Mouse (Mus musculus): ENCODE data around the gene Fstl4. TPM values are rescaled to one million over a fixed set of nuclear protein-coding genes. Genes with fewer than 3 reads are reported as not detected.

Fstl4 gene
- polyA plus RNA-seq, 1 experiment from 2014 or later: 1.7 TPM

DNA sequence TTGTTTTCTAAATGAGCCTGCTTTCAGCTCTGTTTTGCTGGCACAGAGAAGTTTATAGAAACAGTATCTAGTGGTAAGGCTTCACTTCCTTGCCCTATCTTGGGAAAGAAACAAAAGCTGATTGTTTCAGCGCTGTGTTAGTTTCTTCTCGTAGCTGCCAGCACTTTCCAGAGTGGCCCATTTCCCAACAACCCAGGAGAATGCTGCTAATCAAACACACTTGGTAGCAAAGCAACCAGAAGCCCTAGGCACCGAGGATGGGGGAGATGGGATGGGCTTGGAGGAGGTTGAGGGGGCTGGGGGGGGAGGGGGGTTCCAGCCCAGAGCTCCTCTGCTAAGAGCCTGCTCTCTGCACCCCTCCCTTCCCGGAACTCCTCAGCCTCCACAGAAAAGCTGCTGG, 233.0 kb downstream of the Fstl4 start:
- Histone ChIP-seq H3K4me2 (replicated peaks; ENCODE audit: low read depth, low read length) (no peak overlapping the region), H3K36me3 (ENCODE audit: control insufficient read depth, insufficient read depth, low read length) (no peaks in the 10 kb centered on the region), H3K4me3 (ENCODE audit: low read depth, low read length) (no peak overlapping the region), H3K9ac (replicated peaks; ENCODE audit: low read depth, low read length) (no peak overlapping the region), H3K27me3 (ENCODE audit: control insufficient read depth, insufficient read depth, low read length) (no peaks in the 10 kb centered on the region), H3K27ac (ENCODE audit: low read length) (no peak overlapping the region), H3K9me3 (ENCODE audit: control insufficient read depth, low read depth, low read length) (no peaks in the 10 kb centered on the region), H3K4me1 (ENCODE audit: control insufficient read depth, insufficient read depth, low read length) (no peaks in the 10 kb centered on the region)
- WGBS: 43% methylated on average over 4 of the region's 4 CpGs
- ATAC-seq (ENCODE audit: insufficient number of reproducible peaks, insufficient read depth, low FRiP score, low read depth): no peak

DNA sequence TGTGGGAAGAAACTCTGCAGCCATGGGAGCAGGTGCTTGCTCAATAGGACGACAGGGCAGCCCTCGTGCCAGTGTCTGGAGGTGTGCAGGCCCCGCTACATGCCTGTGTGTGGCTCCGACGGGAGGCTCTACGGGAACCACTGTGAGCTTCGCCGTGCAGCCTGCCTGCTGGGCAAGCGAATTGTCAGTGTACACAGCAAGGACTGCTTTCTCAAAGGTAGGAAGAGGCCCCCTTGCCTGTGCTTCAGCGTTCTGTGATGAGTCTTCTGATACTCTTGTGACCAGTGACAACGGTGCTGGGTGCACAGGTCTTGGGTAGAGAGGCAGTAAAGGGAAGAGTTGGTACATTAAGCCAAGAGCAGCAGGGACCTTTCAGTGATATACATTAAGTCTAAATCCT, 235.8 kb downstream of the Fstl4 start:
- Histone ChIP-seq H3K9ac (replicated peaks; ENCODE audit: low read depth, low read length) (no peak overlapping the region), H3K4me2 (replicated peaks; ENCODE audit: low read depth, low read length) (no peak overlapping the region), H3K27me3 (ENCODE audit: control insufficient read depth, insufficient read depth, low read length) (no peaks in the 10 kb centered on the region), H3K4me3 (ENCODE audit: low read depth, low read length) (no peak overlapping the region), H3K9me3 (ENCODE audit: control insufficient read depth, low read depth, low read length) (no peaks in the 10 kb centered on the region), H3K27ac (ENCODE audit: low read length) (no peak overlapping the region), H3K4me1 (ENCODE audit: control insufficient read depth, insufficient read depth, low read length) (no peaks in the 10 kb centered on the region), H3K36me3 (ENCODE audit: control insufficient read depth, insufficient read depth, low read length) (no peaks in the 10 kb centered on the region)
- 83% methylated on average over 11 of the region's 11 CpGs for WGBS
- ATAC-seq (ENCODE audit: insufficient number of reproducible peaks, insufficient read depth, low FRiP score, low read depth): no peak

DNA sequence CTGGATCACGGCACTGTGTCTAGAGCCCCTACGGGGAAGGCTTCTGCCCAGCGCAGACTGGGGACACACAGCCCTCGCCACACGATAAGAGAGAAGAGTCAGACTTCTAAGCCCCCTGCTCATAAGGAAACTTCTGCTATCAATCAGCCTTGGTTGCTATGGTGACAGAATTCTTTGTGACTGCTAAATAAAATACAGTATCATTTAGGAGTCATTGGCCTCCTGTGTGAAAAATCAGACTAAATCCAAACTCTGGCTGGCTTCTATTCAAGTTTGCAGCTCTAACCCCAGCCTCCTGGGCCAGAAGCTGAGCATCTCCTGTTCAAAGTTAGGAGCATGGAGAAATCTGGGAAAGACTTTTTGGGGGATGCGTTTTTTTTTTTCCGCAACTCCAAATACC, 238.9 kb downstream of the Fstl4 start:
- Histone ChIP-seq H3K4me2 (replicated peaks; ENCODE audit: low read depth, low read length) (no peak overlapping the region), H3K4me3 (ENCODE audit: low read depth, low read length) (no peak overlapping the region), H3K27me3 (ENCODE audit: control insufficient read depth, insufficient read depth, low read length) (no peaks in the 10 kb centered on the region), H3K36me3 (ENCODE audit: control insufficient read depth, insufficient read depth, low read length) (no peaks in the 10 kb centered on the region), H3K4me1 (ENCODE audit: control insufficient read depth, insufficient read depth, low read length) (no peaks in the 10 kb centered on the region), H3K27ac (ENCODE audit: low read length) (no peak overlapping the region), H3K9me3 (ENCODE audit: control insufficient read depth, low read depth, low read length) (no peaks in the 10 kb centered on the region), H3K9ac (replicated peaks; ENCODE audit: low read depth, low read length) (no peak overlapping the region)
- WGBS: 77% methylated on average over 7 of the region's 7 CpGs
- no peak for ATAC-seq (ENCODE audit: insufficient number of reproducible peaks, insufficient read depth, low FRiP score, low read depth)

DNA sequence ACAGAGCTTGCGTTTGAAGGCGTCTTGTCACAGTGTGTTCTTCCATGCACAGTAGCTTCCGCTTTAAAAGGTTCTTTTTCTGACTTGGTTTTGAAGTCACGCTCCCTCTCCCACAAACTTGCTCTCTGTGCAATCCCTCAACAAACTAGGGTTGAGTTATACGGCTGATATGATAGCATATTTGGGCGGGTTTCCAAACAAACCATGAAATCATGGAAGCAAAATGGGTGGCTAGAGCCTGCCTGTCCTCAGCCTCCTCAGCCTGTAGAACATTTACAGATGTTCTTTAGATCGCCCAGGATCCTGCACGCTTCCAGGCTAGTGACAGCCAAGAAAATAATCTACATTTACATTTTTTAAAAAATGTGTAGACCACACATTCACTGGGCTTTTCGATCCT, 239.4 kb downstream of the Fstl4 start:
- no peak for ATAC-seq (ENCODE audit: insufficient number of reproducible peaks, insufficient read depth, low FRiP score, low read depth)
- no peak overlapping the region for H3K4me2 ChIP-seq (replicated peaks; ENCODE audit: low read depth, low read length)
- no peaks in the 10 kb centered on the region for H3K36me3 ChIP-seq (ENCODE audit: control insufficient read depth, insufficient read depth, low read length)
- no peak overlapping the region for H3K27ac ChIP-seq (ENCODE audit: low read length)
- no peak overlapping the region for H3K4me3 ChIP-seq (ENCODE audit: low read depth, low read length)
- no peaks in the 10 kb centered on the region for H3K27me3 ChIP-seq (ENCODE audit: control insufficient read depth, insufficient read depth, low read length)
- no peak overlapping the region for H3K9ac ChIP-seq (replicated peaks; ENCODE audit: low read depth, low read length)
- no peaks in the 10 kb centered on the region for H3K9me3 ChIP-seq (ENCODE audit: control insufficient read depth, low read depth, low read length)
- WGBS: 63% methylated on average over 9 of the region's 9 CpGs
- H3K4me1 ChIP-seq (ENCODE audit: control insufficient read depth, insufficient read depth, low read length): no peaks in the 10 kb centered on the region

DNA sequence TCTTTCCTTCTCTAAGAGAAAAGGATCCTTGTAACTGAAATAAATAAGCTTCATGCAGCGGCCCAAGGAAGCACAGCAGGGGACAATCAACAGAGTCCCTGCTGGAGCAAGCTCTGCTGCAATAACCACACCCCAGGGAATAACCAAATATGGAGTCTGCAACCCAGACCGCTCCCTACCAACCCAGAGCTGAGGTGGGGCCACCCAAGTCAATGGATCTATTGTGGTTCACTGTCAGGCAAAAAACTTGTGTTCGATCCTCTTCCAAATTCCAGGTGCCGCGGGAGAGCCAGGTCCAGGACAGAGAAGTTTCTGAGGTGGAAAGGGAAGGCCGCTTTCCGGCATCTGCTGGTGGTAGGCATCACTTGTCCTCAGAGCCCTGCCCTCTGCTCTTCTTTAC, 245.2 kb downstream of the Fstl4 start:
- Histone ChIP-seq H3K4me3 (ENCODE audit: low read depth, low read length) (no peak overlapping the region), H3K27ac (ENCODE audit: low read length) (no peak overlapping the region), H3K9me3 (ENCODE audit: control insufficient read depth, low read depth, low read length) (no peaks in the 10 kb centered on the region), H3K9ac (replicated peaks; ENCODE audit: low read depth, low read length) (no peak overlapping the region), H3K4me2 (replicated peaks; ENCODE audit: low read depth, low read length) (no peak overlapping the region), H3K27me3 (ENCODE audit: control insufficient read depth, insufficient read depth, low read length) (no peaks in the 10 kb centered on the region), H3K36me3 (ENCODE audit: control insufficient read depth, insufficient read depth, low read length) (no peaks in the 10 kb centered on the region), H3K4me1 (ENCODE audit: control insufficient read depth, insufficient read depth, low read length) (no peaks in the 10 kb centered on the region)
- 61% methylated on average over 7 of the region's 7 CpGs for WGBS
- no peak for ATAC-seq (ENCODE audit: insufficient number of reproducible peaks, insufficient read depth, low FRiP score, low read depth)

DNA sequence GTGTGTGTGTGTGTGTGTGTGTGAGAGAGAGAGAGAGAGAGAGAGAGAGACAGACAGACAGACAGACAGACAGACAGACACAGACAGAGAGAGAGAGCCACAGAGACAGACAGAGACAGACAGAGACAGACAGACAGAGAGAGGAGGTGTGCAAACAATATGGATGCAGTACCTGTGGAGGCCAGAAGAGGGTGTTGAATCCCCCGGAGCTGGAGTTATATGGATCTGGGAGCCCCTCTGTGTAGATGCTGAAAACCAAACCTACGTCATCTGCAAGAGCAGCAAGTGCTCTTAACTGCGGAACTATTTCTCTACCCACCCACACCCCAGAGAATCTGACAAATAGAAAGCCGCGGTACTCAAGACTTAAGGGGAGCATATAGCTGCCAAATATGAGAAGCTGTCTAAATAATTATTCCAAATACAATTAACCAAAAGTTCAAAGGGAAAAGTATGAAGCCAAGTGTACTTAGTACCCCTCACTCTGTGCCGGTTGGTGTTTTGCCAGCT, 247.6 kb downstream of the Fstl4 start:
- no peak overlapping the region for H3K27ac ChIP-seq (ENCODE audit: low read length)
- H3K27me3 ChIP-seq (ENCODE audit: control insufficient read depth, insufficient read depth, low read length): no peaks in the 10 kb centered on the region
- no peak overlapping the region for H3K9ac ChIP-seq (replicated peaks; ENCODE audit: low read depth, low read length)
- no peak overlapping the region for H3K4me3 ChIP-seq (ENCODE audit: low read depth, low read length)
- no peaks in the 10 kb centered on the region for H3K9me3 ChIP-seq (ENCODE audit: control insufficient read depth, low read depth, low read length)
- H3K4me1 ChIP-seq (ENCODE audit: control insufficient read depth, insufficient read depth, low read length): no peaks in the 10 kb centered on the region
- H3K36me3 ChIP-seq (ENCODE audit: control insufficient read depth, insufficient read depth, low read length): no peaks in the 10 kb centered on the region
- WGBS: 76% methylated on average over 6 of the region's 6 CpGs
- no peak overlapping the region for H3K4me2 ChIP-seq (replicated peaks; ENCODE audit: low read depth, low read length)
- no peak for ATAC-seq (ENCODE audit: insufficient number of reproducible peaks, insufficient read depth, low FRiP score, low read depth)

DNA sequence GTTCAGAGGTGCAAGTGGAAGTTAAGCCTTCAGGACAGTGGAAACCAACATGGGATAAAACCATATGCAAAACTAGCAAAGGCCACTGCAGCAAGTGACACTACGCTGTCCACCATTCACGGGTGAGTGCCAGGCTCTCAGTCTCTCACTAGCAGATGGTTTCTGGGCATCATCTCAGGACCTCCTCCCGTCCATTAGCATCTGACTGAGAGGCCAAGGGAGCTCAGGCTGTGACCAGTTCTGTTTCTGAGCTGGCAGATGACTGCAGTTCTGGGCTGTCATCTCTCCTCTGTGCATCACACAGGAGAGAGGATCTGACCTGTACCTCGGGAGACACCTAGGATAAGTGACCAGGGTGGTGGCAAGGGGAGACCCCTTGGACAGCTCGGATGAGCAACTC, 249.5 kb downstream of the Fstl4 start:
- H3K27ac ChIP-seq (ENCODE audit: low read length): no peak overlapping the region
- 78% methylated on average over 5 of the region's 5 CpGs for WGBS
- no peak for ATAC-seq (ENCODE audit: insufficient number of reproducible peaks, insufficient read depth, low FRiP score, low read depth)
- no peaks in the 10 kb centered on the region for H3K36me3 ChIP-seq (ENCODE audit: control insufficient read depth, insufficient read depth, low read length)
- no peaks in the 10 kb centered on the region for H3K4me1 ChIP-seq (ENCODE audit: control insufficient read depth, insufficient read depth, low read length)
- no peaks in the 10 kb centered on the region for H3K27me3 ChIP-seq (ENCODE audit: control insufficient read depth, insufficient read depth, low read length)
- no peak overlapping the region for H3K9ac ChIP-seq (replicated peaks; ENCODE audit: low read depth, low read length)
- H3K4me2 ChIP-seq (replicated peaks; ENCODE audit: low read depth, low read length): no peak overlapping the region
- no peaks in the 10 kb centered on the region for H3K9me3 ChIP-seq (ENCODE audit: control insufficient read depth, low read depth, low read length)
- H3K4me3 ChIP-seq (ENCODE audit: low read depth, low read length): no peak overlapping the region

DNA sequence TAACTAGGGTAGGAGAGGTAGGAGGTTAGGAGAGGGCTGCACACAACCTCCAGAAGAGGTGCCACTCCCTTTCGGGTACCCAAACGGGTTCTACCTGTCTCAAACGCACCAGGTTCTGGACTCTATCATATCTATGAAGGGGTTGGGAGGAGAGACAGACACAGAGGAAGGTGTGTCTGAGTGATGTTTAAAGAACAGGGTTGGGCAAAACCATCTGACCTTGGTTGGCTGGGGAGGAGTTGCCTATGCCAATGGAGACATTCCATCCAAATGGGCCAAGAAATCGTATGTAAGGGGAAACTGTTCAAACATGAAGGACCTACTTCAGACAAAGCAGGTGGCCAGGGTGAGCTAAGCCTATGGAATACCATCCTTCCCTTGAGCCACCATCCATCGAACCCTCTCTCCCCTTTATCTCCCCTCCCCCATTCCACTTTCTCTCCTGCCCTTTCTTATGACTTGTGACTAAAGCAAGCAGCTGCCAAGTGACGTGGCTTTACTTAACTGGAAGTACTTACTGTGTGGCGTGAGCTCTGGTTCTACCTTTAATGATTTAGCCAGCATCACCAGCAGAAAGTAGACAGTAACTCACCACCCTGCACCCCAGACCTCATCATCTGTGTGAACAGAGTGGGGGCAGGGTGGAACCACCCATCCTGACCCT, 252.1 kb downstream of the Fstl4 start:
- H3K36me3 ChIP-seq (ENCODE audit: control insufficient read depth, insufficient read depth, low read length): no peaks in the 10 kb centered on the region
- peak; percentile 54; the same call in 1 of the 2 replicates for ATAC-seq (ENCODE audit: insufficient number of reproducible peaks, insufficient read depth, low FRiP score, low read depth)
- no peaks in the 10 kb centered on the region for H3K4me1 ChIP-seq (ENCODE audit: control insufficient read depth, insufficient read depth, low read length)
- no peak overlapping the region for H3K27ac ChIP-seq (ENCODE audit: low read length)
- H3K27me3 ChIP-seq (ENCODE audit: control insufficient read depth, insufficient read depth, low read length): no peaks in the 10 kb centered on the region
- H3K9me3 ChIP-seq (ENCODE audit: control insufficient read depth, low read depth, low read length): no peaks in the 10 kb centered on the region
- WGBS: 71% methylated on average over 7 of the region's 7 CpGs
- H3K4me3 ChIP-seq (ENCODE audit: low read depth, low read length): no peak overlapping the region
- no peak overlapping the region for H3K9ac ChIP-seq (replicated peaks; ENCODE audit: low read depth, low read length)
- no peak overlapping the region for H3K4me2 ChIP-seq (replicated peaks; ENCODE audit: low read depth, low read length)

DNA sequence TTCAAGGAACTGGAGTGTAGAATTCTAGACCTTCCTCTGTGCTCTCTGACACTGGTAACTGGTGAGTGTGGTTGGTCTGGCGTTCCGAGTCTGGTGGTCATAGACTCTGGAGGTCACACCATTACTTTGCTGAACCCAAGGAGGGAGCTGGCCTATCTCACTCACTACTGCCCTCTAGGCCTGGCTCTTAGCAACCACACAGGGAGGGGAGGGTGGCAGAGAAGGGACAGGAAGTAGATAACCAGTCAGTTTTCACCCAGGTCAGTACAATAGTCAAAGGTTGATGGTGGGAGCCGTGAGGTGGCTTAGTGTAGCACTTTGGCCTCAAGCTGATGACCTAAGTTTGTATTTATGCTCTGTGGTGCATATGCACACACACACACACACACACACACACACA, 255.1 kb downstream of the Fstl4 start:
- no peak overlapping the region for H3K27ac ChIP-seq (ENCODE audit: low read length)
- H3K9ac ChIP-seq (replicated peaks; ENCODE audit: low read depth, low read length): no peak overlapping the region
- H3K27me3 ChIP-seq (ENCODE audit: control insufficient read depth, insufficient read depth, low read length): no peaks in the 10 kb centered on the region
- 83% methylated on average over 3 of the region's 3 CpGs for WGBS
- H3K4me2 ChIP-seq (replicated peaks; ENCODE audit: low read depth, low read length): no peak overlapping the region
- no peaks in the 10 kb centered on the region for H3K4me1 ChIP-seq (ENCODE audit: control insufficient read depth, insufficient read depth, low read length)
- H3K36me3 ChIP-seq (ENCODE audit: control insufficient read depth, insufficient read depth, low read length): no peaks in the 10 kb centered on the region
- no peak overlapping the region for H3K4me3 ChIP-seq (ENCODE audit: low read depth, low read length)
- ATAC-seq (ENCODE audit: insufficient number of reproducible peaks, insufficient read depth, low FRiP score, low read depth): no peak
- H3K9me3 ChIP-seq (ENCODE audit: control insufficient read depth, low read depth, low read length): no peaks in the 10 kb centered on the region; the same call in 1 of the 2 replicates

Measured in stomach, embryonic 14.5 days (tissue).